Mouse (Mus musculus) heart, embryonic 11.5 days (tissue): ENCODE measurements around the gene Pbx4. TPM values are rescaled to one million over a fixed set of nuclear protein-coding genes. Genes with fewer than 3 reads are reported as not detected.

Experiments used
- ATAC-seq: fragments of 200-750 bp; cut with Nextera tagmentation; replicated peaks from 2 replicates; pipeline ENCODE4 v1.8.0; 2017; ENCODE audit warnings: moderate library complexity; ENCODE audit not compliant: insufficient number of reproducible peaks, low FRiP score, low TSS enrichment
- H3K27ac ChIP-seq: fragments of 300-500 bp; sonication (generic); 2 replicates; pipeline ENCODE4 v1.5.1; 2014; ENCODE audit warnings: mild to moderate bottlenecking, low read depth, low read length
- H3K27me3 ChIP-seq: fragments of 300-500 bp; sonication (generic); 2 replicates; pipeline ENCODE4 v1.6.1; 2014; ENCODE audit warnings: mild to moderate bottlenecking, low read length, mixed read lengths; ENCODE audit not compliant: control insufficient read depth, insufficient read depth
- H3K36me3 ChIP-seq: fragments of 300-500 bp; sonication (generic); 2 replicates; pipeline ENCODE4 v1.6.1; 2014; ENCODE audit warnings: mild to moderate bottlenecking, low read length, moderate library complexity, mixed read lengths; ENCODE audit not compliant: control insufficient read depth, insufficient read depth
- H3K4me1 ChIP-seq: fragments of 300-500 bp; sonication (generic); 2 replicates; pipeline ENCODE4 v1.6.1; 2014; ENCODE audit warnings: low read length; ENCODE audit not compliant: control insufficient read depth, insufficient read depth
- H3K4me2 ChIP-seq: fragments of 300-500 bp; sonication (generic); 2 replicates; pipeline ENCODE4 v1.6.1; 2014; ENCODE audit warnings: mild to moderate bottlenecking, moderate library complexity
- H3K4me3 ChIP-seq: fragments of 300-500 bp; sonication (generic); 2 replicates; pipeline ENCODE4 v1.5.1; 2014; ENCODE audit warnings: low read depth, low read length
- H3K9ac ChIP-seq: fragments of 300-500 bp; sonication (generic); 2 replicates; pipeline ENCODE4 v1.6.1; 2014; ENCODE audit warnings: mild to moderate bottlenecking, low read depth, low read length, moderate library complexity
- H3K9me3 ChIP-seq: fragments of 300-500 bp; sonication (generic); replicated peaks from 2 replicates; pipeline ENCODE4 v1.6.1; 2016; ENCODE audit warnings: low read length; ENCODE audit not compliant: control insufficient read depth
- WGBS: fragments of 180-500 bp; shearing (Covaris S2); extraction: QIAGEN DNeasy Blood & Tissue Kit; methylation state at CpG from one replicate; pipeline ENCODE4 v1.1.7; 2014; ENCODE audit not compliant: insufficient replicate concordance; 5-methylcytosine and 5-hydroxymethylcytosine counted together
- polyA plus RNA-seq: library from polyadenylated mRNA; unstranded; fragments of >200 nt; fragmentation: Nextera tagmentation; extraction: Ambion mirVana; gene quantifications from 2 replicates; pipeline ENCODE4 v1.2.1, GENCODE M21; 2014

The Pbx4 gene
- polyA plus RNA-seq, 1 experiment from 2014 or later = 4.0 TPM

- Histone ChIP-seq H3K27ac (no peak overlapping the region), H3K4me3 (no peak overlapping the region), H3K4me1 (peaks cover 36% of the 10 kb centered on the region), H3K27me3 (peaks cover 53% of the 10 kb centered on the region), H3K9me3 (no peaks in the 10 kb centered on the region), H3K4me2 (peak overlapping the region; percentile 11; the same call in 1 of the 2 replicates), H3K36me3 (peaks cover 7% of the 10 kb centered on the region), H3K9ac (no peak overlapping the region)
- no peak for ATAC-seq
- WGBS = 37% methylated on average over 19 of the region's 19 CpGs
Observed at GRCm38 (mm10) chr8:69890813-69891241, 58.5 kb downstream of the Pbx4 start.

GRCm38 (mm10) chr8:69893863-69894262, 61.6 kb downstream of the Pbx4 start:
- Histone ChIP-seq H3K36me3 (peaks cover 7% of the 10 kb centered on the region), H3K9ac (no peak overlapping the region), H3K4me1 (peaks cover 32% of the 10 kb centered on the region), H3K9me3 (no peaks in the 10 kb centered on the region), H3K27ac (no peak overlapping the region), H3K4me3 (no peak overlapping the region), H3K4me2 (no peak overlapping the region), H3K27me3 (peaks cover 22% of the 10 kb centered on the region)
- WGBS = 52% methylated on average over 17 of the region's 17 CpGs
- no peak for ATAC-seq

GRCm38 (mm10) chr8:69894836-69895332, 62.6 kb downstream of the Pbx4 start:
- H3K4me3 ChIP-seq = no peak overlapping the region
- H3K9ac ChIP-seq = no peak overlapping the region
- ATAC-seq = no peak
- 64% methylated on average over 6 of the region's 6 CpGs for WGBS
- no peaks in the 10 kb centered on the region for H3K9me3 ChIP-seq
- peaks cover 27% of the 10 kb centered on the region for H3K4me1 ChIP-seq
- no peak overlapping the region for H3K27ac ChIP-seq
- H3K27me3 ChIP-seq = peaks cover 12% of the 10 kb centered on the region
- peaks cover 7% of the 10 kb centered on the region for H3K36me3 ChIP-seq
- H3K4me2 ChIP-seq = no peak overlapping the region

- ATAC-seq = no peak
- no peak overlapping the region for H3K4me3 ChIP-seq
- H3K9ac ChIP-seq = 0 out of 2 replicates have a peak overlapping the region, but pooled peaks have one; percentile 28
- peaks cover 2% of the 10 kb centered on the region; the same call in 1 of the 2 replicates for H3K27me3 ChIP-seq
- peaks cover 37% of the 10 kb centered on the region for H3K4me1 ChIP-seq
- no peak overlapping the region for H3K27ac ChIP-seq
- H3K9me3 ChIP-seq = no peaks in the 10 kb centered on the region
- 60% methylated on average over 4 of the region's 4 CpGs for WGBS
- H3K4me2 ChIP-seq = no peak overlapping the region
- H3K36me3 ChIP-seq = peaks cover 7% of the 10 kb centered on the region
Observed at GRCm38 (mm10) chr8:69895772-69896451, 63.6 kb downstream of the Pbx4 start.

- ATAC-seq = no peak
- no peak overlapping the region for H3K4me3 ChIP-seq
- no peak overlapping the region for H3K27ac ChIP-seq
- H3K27me3 ChIP-seq = no peaks in the 10 kb centered on the region
- peaks cover 7% of the 10 kb centered on the region for H3K36me3 ChIP-seq
- H3K4me2 ChIP-seq = no peak overlapping the region
- H3K9me3 ChIP-seq = no peaks in the 10 kb centered on the region
- H3K9ac ChIP-seq = no peak overlapping the region
- H3K4me1 ChIP-seq = peaks cover 44% of the 10 kb centered on the region
- 85% methylated on average over 6 of the region's 6 CpGs for WGBS
Observed at GRCm38 (mm10) chr8:69897857-69898256, 65.6 kb downstream of the Pbx4 start.

DNA sequence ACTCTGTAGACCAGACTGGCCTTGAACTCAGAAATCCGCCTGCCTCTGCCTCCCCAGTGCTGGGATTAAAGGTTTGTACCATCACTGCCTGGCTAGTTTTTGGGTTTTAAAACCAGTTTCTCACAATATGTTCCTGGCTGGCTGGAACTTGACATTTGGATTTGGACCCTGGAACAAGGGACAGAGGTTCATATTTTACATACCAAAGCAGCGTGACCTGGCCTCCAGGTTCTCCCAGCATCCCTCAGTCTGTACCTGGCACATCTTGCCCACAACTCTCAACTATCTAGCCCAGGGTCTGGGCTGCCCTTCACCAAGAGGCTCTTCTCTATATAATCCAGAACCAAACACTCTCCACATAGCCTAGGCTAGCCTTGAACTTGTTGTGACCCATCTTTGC, 67.6 kb downstream of the Pbx4 start:
- Histone ChIP-seq H3K4me1 (peaks cover 49% of the 10 kb centered on the region), H3K36me3 (no peaks in the 10 kb centered on the region), H3K27ac (no peak overlapping the region), H3K9ac (no peak overlapping the region), H3K4me2 (peak overlapping the region; percentile 89), H3K4me3 (peak overlapping the region; percentile 74; the same call in 1 of the 2 replicates), H3K27me3 (no peaks in the 10 kb centered on the region), H3K9me3 (no peaks in the 10 kb centered on the region)
- WGBS = 85% methylated on average over 2 of the region's 2 CpGs
- no peak for ATAC-seq

- Histone ChIP-seq H3K9me3 (no peaks in the 10 kb centered on the region), H3K4me1 (peaks cover 41% of the 10 kb centered on the region), H3K4me3 (peak overlapping the region; percentile 74), H3K9ac (peak overlapping the region; percentile 89), H3K27ac (peak overlapping the region; percentile 91), H3K36me3 (no peaks in the 10 kb centered on the region), H3K4me2 (peak overlapping the region; percentile 89), H3K27me3 (no peaks in the 10 kb centered on the region)
- WGBS = 15% methylated on average over 12 of the region's 12 CpGs
- no peak for ATAC-seq
Observed at GRCm38 (mm10) chr8:69900895-69901451, 68.7 kb downstream of the Pbx4 start.

DNA sequence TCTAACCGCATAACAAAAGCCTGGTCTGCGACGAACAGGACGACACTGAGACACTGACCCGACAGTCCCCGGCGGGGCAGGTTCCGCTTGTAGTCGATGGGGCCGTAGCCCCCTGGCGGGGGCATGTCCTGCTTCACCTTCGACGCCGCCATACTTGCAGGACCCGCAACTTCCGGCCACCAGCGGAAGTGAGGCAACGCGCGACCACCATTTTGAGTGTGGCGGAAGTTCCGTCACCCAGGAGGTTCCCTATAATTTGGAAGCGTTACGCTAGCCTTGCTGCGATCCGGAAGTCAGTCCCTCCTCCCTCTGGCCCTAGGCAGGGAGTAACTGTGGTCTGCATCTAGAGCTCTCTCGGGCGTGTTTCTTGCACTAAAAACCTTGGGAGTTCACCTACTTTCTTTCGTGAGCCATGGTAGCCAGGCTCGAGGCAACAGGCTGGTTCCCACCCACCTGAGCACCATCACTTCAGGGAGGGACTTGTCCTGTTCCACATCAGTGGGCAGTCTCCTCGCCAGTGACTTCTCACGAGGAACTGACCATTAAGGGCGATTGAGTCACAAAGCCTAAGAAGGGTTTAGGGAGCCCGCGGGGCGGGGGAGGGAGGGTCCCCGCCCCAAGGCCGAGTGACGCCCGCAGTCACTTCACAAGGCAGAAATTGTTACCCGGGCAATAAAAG, 69.3 kb downstream of the Pbx4 start:
- peak; percentile 56 for ATAC-seq
- peak overlapping the region; percentile 89 for H3K4me2 ChIP-seq
- no peaks in the 10 kb centered on the region for H3K27me3 ChIP-seq
- peaks cover 40% of the 10 kb centered on the region for H3K4me1 ChIP-seq
- no peaks in the 10 kb centered on the region for H3K36me3 ChIP-seq
- peak overlapping the region; percentile 74 for H3K4me3 ChIP-seq
- H3K9ac ChIP-seq = peak overlapping the region; percentile 89
- WGBS = 2% methylated on average over 41 of the region's 41 CpGs
- no peaks in the 10 kb centered on the region for H3K9me3 ChIP-seq
- H3K27ac ChIP-seq = peak overlapping the region; percentile 91
